Mouse (Mus musculus): ENCODE data around the gene Vwa1. TPM values are rescaled to one million over a fixed set of nuclear protein-coding genes. Genes with fewer than 3 reads are reported as not detected.

Gene Vwa1
- total and polyA plus RNA-seq, 2 experiments from 2014 or later: 22.9 to 27.9 TPM

DNA sequence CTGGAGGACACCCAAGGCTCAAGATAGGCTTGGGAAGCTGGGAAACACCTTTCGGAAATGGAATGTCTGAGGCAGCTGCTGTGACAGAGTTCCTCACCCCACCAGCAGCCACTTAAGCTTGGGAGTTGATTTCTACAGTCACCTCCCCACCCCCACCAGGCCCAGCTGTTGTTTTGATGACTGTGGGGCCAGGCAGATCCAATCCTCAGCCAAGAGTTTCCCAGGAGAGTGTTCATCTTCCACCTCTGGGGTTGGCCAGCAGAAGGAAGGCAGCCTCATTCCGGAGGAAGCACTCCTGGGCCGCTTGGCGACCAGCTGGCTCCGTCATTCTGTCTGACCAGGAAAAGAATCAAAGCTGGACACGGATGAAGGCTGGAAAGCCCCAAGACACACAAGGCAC is 6.4 kb upstream of the Vwa1 start:
- ATAC-seq (no peak), DNase-seq (no peak)
- H3K4me3 ChIP-seq (ENCODE audit: low read depth, low read length): no peak overlapping the region
- no peaks in the 10 kb centered on the region for H3K36me3 ChIP-seq (ENCODE audit: insufficient read depth)
- no peak overlapping the region for H3K9ac ChIP-seq
- H3K9me3 ChIP-seq (ENCODE audit: low read length): no peaks in the 10 kb centered on the region
- peaks cover 2% of the 10 kb centered on the region; the same call in 1 of the 2 replicates for H3K4me1 ChIP-seq (ENCODE audit: insufficient read depth)
- H3K27me3 ChIP-seq (ENCODE audit: insufficient read depth, low read length): no peaks in the 10 kb centered on the region
- no peak overlapping the region for H3K27ac ChIP-seq (ENCODE audit: low read depth, low read length)
- no peak overlapping the region for H3K4me2 ChIP-seq (ENCODE audit: low read depth)
- TF ChIP-seq CTCF (IDR thresholded peaks at IDR 0.05; ENCODE audit: low read depth): no peak
- 50% methylated on average over 6 of the region's 6 CpGs for WGBS

DNA sequence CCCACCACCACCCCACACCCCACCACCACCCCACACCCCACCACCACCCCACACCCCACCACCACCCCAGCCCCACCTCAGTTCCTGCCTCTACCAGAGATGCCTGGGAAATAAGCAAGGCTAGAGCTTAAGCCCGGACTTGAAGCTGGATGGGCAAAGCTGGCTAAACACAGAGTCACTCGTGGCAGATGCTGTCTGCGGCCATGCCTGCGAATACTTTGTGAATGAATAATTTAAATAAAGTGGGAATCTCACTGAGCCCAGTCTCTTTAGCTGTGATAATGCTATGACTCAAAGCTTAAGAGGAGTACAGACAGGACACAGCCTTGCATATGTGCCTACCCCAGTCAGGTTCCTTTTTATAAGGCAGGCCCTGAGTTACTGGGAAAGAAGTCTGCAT is 5.0 kb upstream of the Vwa1 start:
- Histone ChIP-seq H3K27me3 (ENCODE audit: insufficient read depth, low read length) (no peaks in the 10 kb centered on the region), H3K9ac (no peak overlapping the region), H3K4me3 (ENCODE audit: low read depth, low read length) (no peak overlapping the region), H3K4me2 (ENCODE audit: low read depth) (no peak overlapping the region), H3K9me3 (ENCODE audit: low read length) (no peaks in the 10 kb centered on the region), H3K36me3 (ENCODE audit: insufficient read depth) (no peaks in the 10 kb centered on the region), H3K27ac (ENCODE audit: low read depth, low read length) (no peak overlapping the region), H3K4me1 (ENCODE audit: insufficient read depth) (peaks cover 11% of the 10 kb centered on the region)
- ATAC-seq (no peak), DNase-seq (no peak)
- no peak for TF ChIP-seq CTCF (IDR thresholded peaks at IDR 0.05; ENCODE audit: low read depth)
- 84% methylated on average over 4 of the region's 4 CpGs for WGBS

DNA sequence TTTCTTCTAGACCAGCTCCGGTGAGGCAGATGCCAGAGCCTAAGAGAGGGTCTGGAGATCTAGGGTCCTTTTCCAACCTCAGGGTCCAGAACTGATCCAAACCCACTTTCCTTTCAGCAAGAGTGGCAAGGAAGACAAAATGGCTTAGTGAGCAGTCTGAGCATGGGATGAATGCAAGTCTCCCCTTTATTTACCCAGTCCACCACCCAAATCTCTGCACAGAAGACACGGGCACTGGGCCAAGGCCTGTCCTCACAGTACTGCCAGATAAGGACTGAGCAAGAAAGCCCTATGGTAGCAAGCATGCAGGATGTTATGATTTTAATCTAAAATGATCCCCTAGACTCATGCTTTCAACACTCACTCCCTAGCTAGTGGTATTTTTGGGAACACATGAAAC is 3.3 kb upstream of the Vwa1 start:
- ATAC-seq (no peak), DNase-seq (no peak)
- H3K27me3 ChIP-seq (ENCODE audit: insufficient read depth, low read length): no peaks in the 10 kb centered on the region
- WGBS: 85% methylated on average over 2 of the region's 2 CpGs
- no peak overlapping the region for H3K4me3 ChIP-seq (ENCODE audit: low read depth, low read length)
- H3K36me3 ChIP-seq (ENCODE audit: insufficient read depth): no peaks in the 10 kb centered on the region
- H3K9me3 ChIP-seq (ENCODE audit: low read length): no peaks in the 10 kb centered on the region
- TF ChIP-seq CTCF (IDR thresholded peaks at IDR 0.05; ENCODE audit: low read depth): no peak
- H3K4me1 ChIP-seq (ENCODE audit: insufficient read depth): peaks cover 10% of the 10 kb centered on the region
- H3K4me2 ChIP-seq (ENCODE audit: low read depth): no peak overlapping the region
- H3K9ac ChIP-seq: no peak overlapping the region
- H3K27ac ChIP-seq (ENCODE audit: low read depth, low read length): no peak overlapping the region

DNA sequence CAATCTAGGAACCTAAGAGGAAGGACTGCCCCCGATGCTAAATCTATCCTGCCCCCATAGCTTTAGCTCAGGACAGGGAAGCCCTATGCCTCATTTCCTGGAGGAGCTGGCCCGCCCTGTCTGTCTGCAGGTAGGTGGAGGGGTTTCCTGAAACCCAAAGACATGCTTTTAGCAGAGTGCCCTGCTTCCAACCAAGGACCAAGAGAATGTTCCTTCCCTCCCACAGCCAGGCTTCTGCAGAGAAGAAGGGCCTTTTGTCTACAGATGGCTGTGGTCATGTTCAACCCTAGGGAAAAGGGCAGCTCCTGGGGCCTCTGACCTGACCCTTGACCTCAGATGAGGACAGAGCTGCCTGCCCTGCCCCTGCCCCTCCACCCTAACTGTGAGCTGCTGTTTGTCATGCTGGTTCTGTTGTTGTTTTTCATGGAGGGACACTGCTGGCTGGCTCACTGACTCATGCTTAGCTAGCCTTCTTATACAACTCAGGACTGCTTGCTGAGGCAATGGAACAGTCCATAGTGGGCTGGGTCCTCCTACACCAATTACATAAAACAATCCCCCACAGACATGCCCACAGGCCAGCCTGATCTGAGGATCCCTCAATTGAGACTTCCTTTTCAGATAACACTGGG is 2.3 kb upstream of the Vwa1 start:
- no peak for TF ChIP-seq CTCF (IDR thresholded peaks at IDR 0.05; ENCODE audit: low read depth)
- DNase-seq (no peak), ATAC-seq (no peak)
- Histone ChIP-seq H3K4me2 (ENCODE audit: low read depth) (no peak overlapping the region), H3K4me3 (ENCODE audit: low read depth, low read length) (no peak overlapping the region), H3K9me3 (ENCODE audit: low read length) (no peaks in the 10 kb centered on the region), H3K27me3 (ENCODE audit: insufficient read depth, low read length) (no peaks in the 10 kb centered on the region), H3K27ac (ENCODE audit: low read depth, low read length) (no peak overlapping the region), H3K4me1 (ENCODE audit: insufficient read depth) (peaks cover 10% of the 10 kb centered on the region), H3K9ac (no peak overlapping the region), H3K36me3 (ENCODE audit: insufficient read depth) (no peaks in the 10 kb centered on the region)
- WGBS: 71% methylated on average over 2 of the region's 2 CpGs

DNA sequence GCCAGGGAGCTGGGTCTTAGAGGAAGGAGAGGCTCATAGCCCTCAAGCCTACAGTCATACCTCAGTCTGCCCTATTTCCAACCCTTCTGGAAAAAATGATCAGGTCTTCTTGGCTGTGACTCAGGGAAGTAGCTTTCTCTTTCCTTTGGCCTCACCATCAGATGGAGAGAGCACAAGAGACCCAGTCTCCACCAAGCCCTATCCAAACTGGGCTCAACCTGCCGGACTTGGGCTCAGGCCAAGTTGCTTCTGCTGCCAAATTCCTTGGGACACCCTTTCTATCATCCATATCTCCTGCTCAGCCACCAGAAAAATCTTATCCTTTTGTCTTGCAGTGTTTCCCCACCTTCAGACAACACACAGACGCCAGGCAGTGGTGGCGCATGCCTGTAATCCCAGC is 1.4 kb upstream of the Vwa1 start:
- Histone ChIP-seq H3K36me3 (ENCODE audit: insufficient read depth) (no peaks in the 10 kb centered on the region), H3K27ac (ENCODE audit: low read depth, low read length) (no peak overlapping the region), H3K9me3 (ENCODE audit: low read length) (no peaks in the 10 kb centered on the region), H3K9ac (no peak overlapping the region), H3K4me2 (ENCODE audit: low read depth) (no peak overlapping the region), H3K4me3 (ENCODE audit: low read depth, low read length) (no peak overlapping the region), H3K27me3 (ENCODE audit: insufficient read depth, low read length) (no peaks in the 10 kb centered on the region), H3K4me1 (ENCODE audit: insufficient read depth) (peaks cover 10% of the 10 kb centered on the region)
- TF ChIP-seq CTCF (IDR thresholded peaks at IDR 0.05; ENCODE audit: low read depth): no peak
- no peak for DNase-seq
- WGBS: 55% methylated on average over 3 of the region's 3 CpGs
- no peak for ATAC-seq

DNA sequence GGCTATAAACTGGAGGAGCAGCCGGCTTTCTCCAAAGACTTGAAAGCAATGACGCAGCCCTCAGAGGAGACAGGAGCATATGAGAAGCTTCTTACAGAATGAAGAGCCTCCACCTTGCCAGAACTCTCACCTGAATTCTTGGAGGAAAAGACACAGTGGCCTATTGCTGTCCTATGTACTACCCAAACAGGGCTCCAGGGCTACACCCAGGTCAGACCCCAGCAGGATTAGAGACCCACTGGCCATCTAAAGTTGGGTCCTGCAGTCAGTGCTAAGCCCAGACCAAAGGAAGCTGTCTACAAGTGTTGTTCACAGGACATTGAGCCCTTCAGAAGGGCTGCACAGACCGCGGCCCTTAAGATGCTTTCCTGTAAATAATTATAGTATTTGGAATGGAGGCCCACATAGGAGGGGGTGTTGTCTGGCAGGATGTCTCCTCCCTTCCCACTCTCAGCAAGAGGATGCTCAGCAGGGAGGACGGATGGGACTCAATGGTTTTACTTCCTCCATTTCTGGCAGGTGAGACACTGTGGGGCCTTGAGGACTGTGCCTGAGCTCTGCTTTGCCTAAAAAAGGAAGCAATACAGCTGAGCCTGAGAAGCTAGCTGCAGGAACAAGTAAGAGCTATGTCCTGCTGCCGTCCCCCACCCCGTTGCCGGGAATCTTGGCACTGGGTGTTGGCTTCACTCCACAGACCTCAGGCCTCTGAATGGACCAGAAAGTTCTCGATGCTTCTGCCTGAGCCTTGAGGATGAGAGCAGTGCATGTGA is 658 bp upstream of the Vwa1 start:
- H3K4me2 ChIP-seq (ENCODE audit: low read depth): peak overlapping the region; percentile 87
- peaks cover 10% of the 10 kb centered on the region for H3K4me1 ChIP-seq (ENCODE audit: insufficient read depth)
- no peaks in the 10 kb centered on the region for H3K27me3 ChIP-seq (ENCODE audit: insufficient read depth, low read length)
- ATAC-seq (no peak), DNase-seq (peak; percentile 14)
- peak overlapping the region; percentile 51 for H3K9ac ChIP-seq
- H3K27ac ChIP-seq (ENCODE audit: low read depth, low read length): peak overlapping the region; percentile 64
- H3K4me3 ChIP-seq (ENCODE audit: low read depth, low read length): peak overlapping the region; percentile 43
- H3K36me3 ChIP-seq (ENCODE audit: insufficient read depth): no peaks in the 10 kb centered on the region
- 38% methylated on average over 9 of the region's 9 CpGs for WGBS
- TF ChIP-seq CTCF (IDR thresholded peaks at IDR 0.05; ENCODE audit: low read depth): no peak
- no peaks in the 10 kb centered on the region for H3K9me3 ChIP-seq (ENCODE audit: low read length)

DNA sequence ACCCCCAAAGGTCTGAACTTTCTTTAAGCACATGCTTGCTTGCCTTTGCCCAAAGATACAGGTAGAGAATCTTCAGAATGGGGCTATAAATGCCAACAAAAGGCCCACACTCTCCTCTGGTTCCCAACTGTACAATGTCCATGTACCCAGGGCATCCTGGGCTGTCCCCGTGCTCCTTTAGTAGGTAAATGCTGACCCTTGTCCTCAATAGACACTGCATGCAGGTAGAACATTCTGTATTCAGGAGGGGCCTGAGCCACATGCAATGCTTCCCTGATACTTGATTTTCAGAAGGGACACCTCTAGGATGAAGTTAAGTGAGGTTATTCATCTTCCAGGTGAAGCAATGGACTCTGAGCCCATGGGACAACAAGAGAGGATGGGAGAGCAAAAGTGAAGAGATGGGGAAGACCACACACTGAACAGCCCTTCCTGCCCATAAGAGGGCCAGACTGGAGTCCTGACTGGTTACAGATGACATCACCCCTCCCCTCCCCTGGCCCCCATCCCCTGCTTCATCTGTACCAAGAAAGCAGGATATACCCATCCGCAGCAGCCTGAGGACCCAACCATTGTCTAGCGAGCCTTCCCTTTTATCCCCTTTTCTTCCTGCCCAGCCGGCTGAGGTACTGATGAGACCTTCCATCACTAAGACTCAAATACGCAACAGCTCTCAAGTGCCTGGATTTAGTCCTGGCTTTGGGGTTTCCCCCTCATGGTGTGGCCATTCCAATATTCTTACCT is 991 bp downstream of the Vwa1 start:
- no peak overlapping the region; the same call in 1 of the 2 replicates for H3K27ac ChIP-seq (ENCODE audit: low read depth, low read length)
- peaks cover 17% of the 10 kb centered on the region for H3K4me1 ChIP-seq (ENCODE audit: insufficient read depth)
- no peak for ATAC-seq
- DNase-seq: no peak
- H3K27me3 ChIP-seq (ENCODE audit: insufficient read depth, low read length): no peaks in the 10 kb centered on the region
- H3K4me2 ChIP-seq (ENCODE audit: low read depth): peak overlapping the region; percentile 87
- WGBS: 35% methylated on average over 5 of the region's 5 CpGs
- no peaks in the 10 kb centered on the region for H3K36me3 ChIP-seq (ENCODE audit: insufficient read depth)
- H3K9me3 ChIP-seq (ENCODE audit: low read length): no peaks in the 10 kb centered on the region
- H3K4me3 ChIP-seq (ENCODE audit: low read depth, low read length): peak overlapping the region; percentile 43
- TF ChIP-seq CTCF (IDR thresholded peaks at IDR 0.05; ENCODE audit: low read depth): no peak
- peak overlapping the region; percentile 51; the same call in 1 of the 2 replicates for H3K9ac ChIP-seq

All from forebrain, postnatal 0 days (tissue).